Mouse (Mus musculus) C2C12 (cell line): Measurements from ENCODE around the gene Gjc2. TPM values are rescaled to one million over a fixed set of nuclear protein-coding genes. Genes with fewer than 3 reads are reported as not detected.

Experiments used
- H3K27me3 ChIP-seq: one replicate; pipeline ENCODE4 v1.6.1; 2011; ENCODE audit not compliant: control insufficient read depth, insufficient read depth, insufficient read length
- H3K36me3 ChIP-seq: one replicate; pipeline ENCODE4 v1.6.1; 2011; ENCODE audit not compliant: control insufficient read depth, insufficient read depth
- H3K4me3 ChIP-seq: one replicate; pipeline ENCODE4 v1.5.1; 2011; ENCODE audit warnings: mild to moderate bottlenecking, control low read depth; ENCODE audit not compliant: poor library complexity, insufficient read depth, severe bottlenecking
- H3K79me2 ChIP-seq: one replicate; pipeline ENCODE4 v1.6.1; 2011; ENCODE audit not compliant: control insufficient read depth, insufficient read depth
- H3K79me3 ChIP-seq: one replicate; pipeline ENCODE4 v1.6.1; 2011; ENCODE audit warnings: low read depth, control low read depth
- H3ac ChIP-seq: one replicate; pipeline ENCODE3; 2011; ENCODE audit warnings: low read depth; ENCODE audit not compliant: control insufficient read depth, insufficient read length
- CEBPB ChIP-seq: IDR thresholded peaks from one replicate; pipeline ENCODE4 v1.6.1; 2011; ENCODE audit warnings: low read depth, mild to moderate bottlenecking, control low read depth, moderate library complexity
- CTCF ChIP-seq: IDR thresholded peaks from one replicate; pipeline ENCODE4 v1.5.1; 2011; ENCODE audit not compliant: control insufficient read depth, insufficient read depth, insufficient read length
- FOSL1 ChIP-seq: IDR thresholded peaks from one replicate; pipeline ENCODE4 v1.8.0; 2011; ENCODE audit warnings: mild to moderate bottlenecking, low read length; ENCODE audit not compliant: poor library complexity, insufficient read depth, severe bottlenecking
- MAX ChIP-seq: IDR thresholded peaks from one replicate; pipeline ENCODE4 v1.6.1; 2011; ENCODE audit warnings: mild to moderate bottlenecking, control low read depth
- MYOD1 ChIP-seq: IDR thresholded peaks from one replicate; pipeline ENCODE4 v1.6.1; 2011; ENCODE audit warnings: low read depth; ENCODE audit not compliant: control insufficient read depth, insufficient read length
- MYOG ChIP-seq: IDR thresholded peaks from one replicate; pipeline ENCODE4 v1.6.1; 2011; ENCODE audit not compliant: control insufficient read depth, insufficient read length; ENCODE audit errors: extremely low read depth
- USF1 ChIP-seq: IDR thresholded peaks from one replicate; pipeline ENCODE4 v1.6.1; 2011; ENCODE audit warnings: low read depth, mild to moderate bottlenecking, control low read depth, moderate library complexity
- polyA plus RNA-seq: library from polyadenylated mRNA; unstranded; fragments of >200 nt; fragmentation: generic; extraction: Trizol; gene quantifications from one replicate; pipeline ENCODE4 v1.2.1, GENCODE M21; 2012; ENCODE audit warnings: missing spikeins

Gene Gjc2
- polyA plus RNA-seq, 1 experiment = 0.02 TPM

DNA sequence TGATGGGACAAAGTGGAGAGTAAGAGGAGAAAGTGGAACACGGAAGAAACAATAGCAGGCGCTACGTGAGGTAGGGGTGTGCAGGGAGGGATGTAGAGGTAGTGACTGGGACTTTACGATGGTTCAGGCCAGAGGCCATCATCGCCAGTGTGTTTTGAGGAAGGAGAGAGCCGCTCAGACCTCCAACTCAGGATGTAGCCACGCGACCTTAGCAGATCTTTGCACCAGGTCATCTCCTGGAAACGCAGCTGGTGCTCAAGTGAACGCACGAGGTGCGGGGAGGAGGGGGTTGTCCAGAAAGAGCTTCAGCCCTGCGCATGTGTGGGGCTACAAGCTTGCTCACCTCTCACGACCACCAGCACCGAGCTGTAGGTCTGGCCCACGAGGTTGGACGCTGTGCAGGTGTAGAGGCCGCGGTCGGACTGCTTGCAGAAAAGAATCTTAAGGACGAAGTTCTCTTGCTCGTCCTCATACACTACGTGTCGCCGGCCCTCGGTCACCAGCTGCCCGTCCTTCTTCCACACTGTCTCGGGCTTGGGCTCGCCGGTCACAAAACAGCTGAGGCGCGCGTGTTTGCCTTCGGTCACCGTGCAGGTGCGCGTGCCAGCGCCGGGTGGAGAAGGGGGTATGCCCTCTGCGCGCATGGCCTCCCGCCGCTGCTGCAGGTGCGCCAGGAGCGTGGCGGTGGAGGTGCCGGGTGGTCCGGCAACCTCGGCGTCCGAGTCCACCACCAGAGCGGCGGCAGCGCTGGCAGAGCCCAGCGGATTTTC lies 47.8 kb downstream of the Gjc2 start:
- H3K4me3 ChIP-seq = no peak overlapping the region

GRCm38 (mm10) chr11:59134373-59134997 lies 48.5 kb downstream of the Gjc2 start:
- Histone ChIP-seq H3K36me3 (no peaks in the 10 kb centered on the region), H3K79me3 (no peaks in the 10 kb centered on the region)

More for the DNA sequence above, 47.8 kb downstream of the Gjc2 start:
- H3K27me3 ChIP-seq = peaks cover 76% of the 10 kb centered on the region
- no peak overlapping the region for H3ac ChIP-seq
- no peaks in the 10 kb centered on the region for H3K79me3 ChIP-seq
- TF ChIP-seq USF1 = no peak
- TF ChIP-seq CEBPB = no peak
- no peak for TF ChIP-seq CTCF
- no peak for TF ChIP-seq MAX
- TF ChIP-seq FOSL1 = no peak
- no peak for TF ChIP-seq MYOD1
- no peak for TF ChIP-seq MYOG
- H3K36me3 ChIP-seq = no peaks in the 10 kb centered on the region
- no peaks in the 10 kb centered on the region for H3K79me2 ChIP-seq

DNA sequence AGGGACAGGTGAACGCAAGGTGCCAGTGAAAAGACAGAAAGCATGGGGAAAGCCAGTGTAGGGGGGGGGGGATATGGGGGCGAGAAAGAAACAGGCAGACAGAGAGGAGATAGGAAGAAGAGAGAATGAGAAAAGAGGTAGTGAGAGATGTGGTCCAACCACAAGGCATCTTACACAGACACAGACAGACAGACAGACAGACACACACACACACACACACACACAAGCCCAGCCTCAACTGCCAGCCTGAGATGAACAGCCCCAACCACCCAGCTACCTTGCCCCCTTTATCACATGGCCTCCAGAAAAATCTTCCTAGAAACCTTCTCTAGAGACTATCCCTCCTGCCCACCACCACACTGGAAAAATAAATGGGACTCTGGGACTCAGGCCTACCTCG lies 50.9 kb downstream of the Gjc2 start:
- Histone ChIP-seq H3K79me2 (no peaks in the 10 kb centered on the region), H3K36me3 (no peaks in the 10 kb centered on the region), H3ac (no peak overlapping the region), H3K79me3 (no peaks in the 10 kb centered on the region), H3K27me3 (peaks cover 71% of the 10 kb centered on the region), H3K4me3 (no peak overlapping the region)
- no peak for TF ChIP-seq USF1

More at GRCm38 (mm10) chr11:59134373-59134997, 48.5 kb downstream of the Gjc2 start:
- Histone ChIP-seq H3K79me2 (no peaks in the 10 kb centered on the region), H3ac (no peak overlapping the region), H3K27me3 (peaks cover 72% of the 10 kb centered on the region), H3K4me3 (no peak overlapping the region)
- TF ChIP-seq USF1 (no peak), CTCF (no peak), MYOD1 (no peak), MAX (no peak), CEBPB (no peak), MYOG (no peak), FOSL1 (no peak)

DNA sequence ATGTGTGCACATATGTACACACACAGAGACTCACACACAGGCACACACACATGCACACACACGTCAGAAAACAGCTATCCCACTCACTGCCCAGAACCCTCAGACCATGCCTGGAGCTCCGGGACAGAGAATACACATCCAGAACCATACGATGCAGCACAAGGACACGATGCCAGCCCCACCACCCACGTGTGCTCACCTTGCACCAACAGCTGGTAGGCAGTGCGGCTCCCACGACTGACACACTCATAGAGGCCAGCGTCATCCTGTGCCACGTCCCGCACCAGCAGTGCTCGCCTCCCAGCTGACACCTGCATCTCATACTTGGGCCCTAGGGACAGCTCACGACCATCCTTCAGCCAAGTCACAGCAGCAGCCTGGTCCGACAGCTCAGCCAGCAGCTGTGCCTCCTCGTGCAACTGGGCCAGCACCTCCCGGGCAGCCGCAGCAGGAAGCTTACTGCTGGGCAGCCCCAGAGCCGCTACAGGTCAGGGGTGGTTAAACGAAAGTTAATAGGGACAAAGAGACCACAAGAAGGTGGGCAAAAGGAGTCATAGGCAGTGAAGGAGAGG lies 51.6 kb downstream of the Gjc2 start:
- H3K79me3 ChIP-seq = no peaks in the 10 kb centered on the region
- no peak for TF ChIP-seq FOSL1
- no peak for TF ChIP-seq CEBPB
- no peak for TF ChIP-seq MAX
- no peak for TF ChIP-seq MYOG
- no peak for TF ChIP-seq CTCF
- no peak for TF ChIP-seq USF1
- no peak for TF ChIP-seq MYOD1
- no peaks in the 10 kb centered on the region for H3K79me2 ChIP-seq
- H3K36me3 ChIP-seq = no peaks in the 10 kb centered on the region
- H3ac ChIP-seq = no peak overlapping the region
- H3K4me3 ChIP-seq = no peak overlapping the region
- H3K27me3 ChIP-seq = peaks cover 64% of the 10 kb centered on the region

DNA sequence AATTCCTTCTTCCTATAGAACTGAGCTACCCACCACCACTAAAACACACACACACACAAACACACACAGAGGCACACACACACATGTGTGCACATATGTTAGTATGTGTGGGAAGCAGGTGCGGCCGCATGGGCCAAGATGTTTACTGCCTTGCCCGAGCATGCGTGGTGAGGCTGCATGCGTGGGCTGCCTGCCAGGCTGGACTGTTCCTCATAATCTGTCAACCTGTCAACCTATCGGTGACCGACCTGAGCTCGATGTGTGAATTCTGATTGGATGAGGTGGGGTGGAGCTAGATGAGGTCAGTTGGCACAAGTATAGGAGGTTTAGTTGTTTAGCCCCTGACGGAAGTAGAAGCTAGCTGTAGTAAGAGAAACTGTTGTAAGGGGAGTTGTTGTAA lies 52.2 kb downstream of the Gjc2 start:
- H3K79me2 ChIP-seq = no peaks in the 10 kb centered on the region
- TF ChIP-seq MYOG (no peak), FOSL1 (no peak), CTCF (no peak), CEBPB (no peak), MYOD1 (no peak), MAX (no peak)
- no peak overlapping the region for H3ac ChIP-seq
- peaks cover 58% of the 10 kb centered on the region for H3K27me3 ChIP-seq
- H3K4me3 ChIP-seq = no peak overlapping the region
- no peaks in the 10 kb centered on the region for H3K36me3 ChIP-seq
- no peaks in the 10 kb centered on the region for H3K79me3 ChIP-seq

Other genes with a start within 250 kb of the Gjc2 start
- 245 TPM for gene Rnf187, start 244.3 kb downstream of the Gjc2 start, polyA plus RNA-seq
- 1.6 TPM for gene Hist3h2ba, start 234.3 kb downstream of the Gjc2 start, polyA plus RNA-seq
- gene Hist3h2a, start 228.5 kb downstream of the Gjc2 start, polyA plus RNA-seq = 11.4 TPM
- 0.22 TPM for gene Trim17, start 228.5 kb downstream of the Gjc2 start, polyA plus RNA-seq
- gene Trim11, start 205.1 kb downstream of the Gjc2 start, polyA plus RNA-seq = 15.1 TPM
- gene Obscn, start 46.8 kb downstream of the Gjc2 start, polyA plus RNA-seq = 0.02 TPM
- gene Iba57, start 19.5 kb downstream of the Gjc2 start, polyA plus RNA-seq = 3.5 TPM
- 81.0 TPM for gene Guk1, start 9.0 kb upstream of the Gjc2 start, polyA plus RNA-seq
- 44.7 TPM for gene Mrpl55, start 19.3 kb upstream of the Gjc2 start, polyA plus RNA-seq
- 17.8 TPM for gene 2310033P09Rik, start 25.1 kb upstream of the Gjc2 start, polyA plus RNA-seq
- gene Arf1, start 45.1 kb upstream of the Gjc2 start, polyA plus RNA-seq = 636 TPM
- not detected for gene Wnt3a, start 107.5 kb upstream of the Gjc2 start, polyA plus RNA-seq
- gene Wnt9a, start 123.7 kb upstream of the Gjc2 start, polyA plus RNA-seq = 1.8 TPM
- not detected for gene Prss38, start 192.4 kb upstream of the Gjc2 start, polyA plus RNA-seq